Mouse (Mus musculus) c-Kit-positive CD71-positive TER-119-negative erythroid progenitor cells, embryonic 14.5 days (primary cell): ENCODE data around the gene Osr1.

ENCODE experiments used
- DNase-seq: peaks from one replicate; pipeline ENCODE4 v3.0.0-alpha.2; 2013; ENCODE audit warnings: low read depth

Osr1 gene

DNA sequence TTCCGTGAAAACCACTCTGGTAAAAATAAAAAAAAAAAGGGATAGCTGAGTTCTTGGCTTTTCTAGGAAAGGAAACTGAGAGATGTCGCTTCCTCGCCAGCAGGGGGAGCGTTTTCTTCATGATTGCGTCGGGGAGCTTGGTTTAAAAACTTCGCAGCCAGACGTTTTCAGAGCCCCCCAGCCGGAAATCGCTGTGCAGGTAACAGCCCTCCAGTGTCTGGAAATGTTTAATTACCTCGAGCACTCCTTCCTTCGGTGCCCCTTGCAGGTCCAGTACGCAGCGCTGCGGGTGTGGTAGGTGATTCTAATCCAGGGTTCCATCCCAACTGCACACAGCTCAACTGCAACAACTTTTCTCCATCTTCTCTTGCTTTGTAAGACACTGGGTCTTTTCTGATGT, at the start of gene Osr1:
Osr1 (plus strand) TSS at position 146 of the 400 bp plus-strand sequence.
- peak; percentile 15 for DNase-seq

DNA sequence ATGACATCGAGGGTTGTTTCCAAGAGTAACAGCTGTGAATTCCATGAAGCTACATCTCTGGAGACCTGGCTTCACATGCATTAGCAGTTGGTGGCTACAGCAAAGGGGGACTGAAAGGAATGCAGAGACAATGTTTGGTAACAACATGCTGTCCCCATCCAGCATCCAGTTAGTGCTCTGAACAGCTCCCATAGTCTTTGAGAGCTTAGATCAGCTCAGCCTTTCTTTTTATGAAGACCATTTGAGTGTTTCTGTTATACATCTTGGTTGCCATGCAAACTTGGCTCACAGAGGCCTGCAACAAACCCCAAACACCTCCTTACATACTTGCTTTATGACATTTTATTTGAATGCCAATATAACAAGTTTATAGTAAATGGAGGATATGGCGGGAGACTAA, 19.6 kb upstream of the Osr1 start:
- DNase-seq, result no peak

DNA sequence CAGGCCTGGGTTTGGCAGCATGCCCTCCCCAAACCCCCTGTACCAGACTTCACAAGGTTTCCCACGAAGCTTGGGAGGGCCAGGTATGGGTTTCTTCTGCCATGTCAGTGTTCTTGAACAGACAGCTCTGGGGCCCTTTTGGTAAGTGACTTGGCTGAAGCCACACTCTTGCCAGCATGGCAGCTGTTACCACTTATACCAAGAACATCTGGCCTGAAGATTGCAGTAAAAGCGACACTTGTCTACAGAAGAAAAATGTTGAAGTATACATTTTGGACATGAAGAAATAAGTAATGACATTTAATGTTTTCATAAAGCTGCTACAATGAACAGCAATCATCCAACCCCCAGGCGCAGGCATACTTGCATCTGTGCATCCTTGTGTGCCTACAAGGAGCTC, 5.0 kb upstream of the Osr1 start:
- no peak for DNase-seq

DNA sequence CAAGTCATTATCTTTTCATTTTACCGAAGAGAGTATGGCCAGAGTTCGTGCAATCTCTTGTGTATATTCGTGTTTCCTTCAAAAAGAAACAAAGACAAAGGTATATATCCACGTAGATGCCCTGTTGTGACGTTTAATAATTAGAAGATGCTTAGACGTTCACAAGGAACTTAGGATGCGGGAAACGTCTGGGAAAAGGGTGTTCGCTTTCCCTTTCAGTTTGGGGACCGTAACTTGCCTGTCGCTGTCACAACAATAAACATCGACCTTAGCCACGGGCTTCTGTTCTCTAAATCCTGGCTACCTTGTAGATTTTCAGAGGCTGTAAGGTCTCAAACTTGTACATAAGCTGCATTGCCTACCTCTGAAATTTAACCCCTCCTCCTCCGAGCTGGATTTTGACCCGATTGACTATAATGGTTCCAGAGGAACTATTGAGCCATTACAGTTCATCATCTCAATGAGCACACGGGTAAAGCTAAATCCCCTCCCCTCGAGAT, 630 bp downstream of the Osr1 start:
- DNase-seq, result no peak

DNA sequence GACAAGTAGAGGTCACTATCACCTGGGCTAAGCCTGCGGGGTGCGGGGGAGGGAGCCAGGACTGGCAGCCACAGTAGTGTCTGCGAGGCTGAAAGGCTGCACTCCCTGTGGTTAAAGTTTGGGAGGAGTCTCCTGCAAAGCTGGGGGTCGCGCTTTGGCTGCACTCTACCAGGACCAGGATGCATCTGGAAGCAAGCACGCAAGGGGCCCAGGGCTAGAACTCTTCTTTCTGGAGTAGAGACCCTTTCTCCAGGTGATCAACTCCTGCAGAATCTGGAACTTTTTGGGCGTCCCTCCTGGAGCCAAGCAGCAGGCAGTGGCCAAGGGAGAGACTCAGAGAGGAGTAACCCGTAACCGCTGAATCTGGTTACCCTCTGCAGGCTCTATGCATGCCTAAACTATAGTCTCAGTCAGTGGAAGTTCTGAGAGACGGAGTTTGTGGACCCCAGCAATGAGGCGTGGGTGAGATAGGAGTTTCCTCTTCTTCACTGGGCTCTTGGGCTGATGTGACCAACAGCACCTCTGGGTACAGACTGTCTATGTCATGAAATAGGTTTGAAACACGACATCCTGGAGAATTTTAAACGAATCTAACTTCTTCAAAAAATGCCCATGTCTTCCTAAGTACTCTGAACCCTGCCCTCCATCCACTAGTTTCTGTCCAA, 1.5 kb downstream of the Osr1 start:
- DNase-seq, result no peak

DNA sequence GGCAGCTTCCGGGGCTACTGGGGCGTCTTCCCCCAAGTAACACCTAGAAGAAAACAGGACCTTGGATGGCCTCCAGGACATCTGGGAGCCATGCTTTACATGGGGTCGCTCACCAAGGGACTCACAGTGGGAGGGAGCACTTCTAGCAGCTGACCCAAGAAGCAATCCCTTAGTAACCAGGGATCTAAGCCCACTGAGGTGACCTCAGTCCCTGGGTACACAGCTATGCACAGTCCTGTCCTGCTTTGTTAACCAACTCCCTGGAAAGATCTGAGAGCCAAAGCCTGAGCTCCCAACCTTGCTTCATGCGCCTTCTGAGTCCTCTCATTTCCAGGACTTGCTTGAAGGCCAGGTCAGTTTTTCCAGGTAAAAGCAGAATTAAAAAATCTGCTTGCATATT, 2.1 kb downstream of the Osr1 start:
- no peak for DNase-seq

DNA sequence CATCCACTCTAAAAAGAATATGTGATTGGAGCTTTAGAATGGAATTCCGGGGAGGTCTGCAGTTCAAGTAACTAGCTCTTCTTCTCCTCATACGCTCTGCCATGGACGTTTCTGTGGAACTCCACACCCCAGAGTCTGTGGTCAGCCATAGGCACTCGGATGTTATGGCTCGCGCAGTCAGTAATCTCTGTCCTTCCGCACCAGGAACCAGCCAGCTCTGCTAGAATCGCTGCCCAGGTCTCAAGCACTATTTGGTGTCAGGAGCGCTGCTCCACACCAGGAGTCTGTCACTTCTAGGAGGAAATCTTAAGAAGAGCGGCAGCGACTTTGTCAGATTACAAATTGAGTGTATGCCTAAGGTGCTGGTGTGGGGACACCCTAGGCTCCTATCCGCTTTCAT, 3.8 kb downstream of the Osr1 start:
- DNase-seq, result no peak

DNA sequence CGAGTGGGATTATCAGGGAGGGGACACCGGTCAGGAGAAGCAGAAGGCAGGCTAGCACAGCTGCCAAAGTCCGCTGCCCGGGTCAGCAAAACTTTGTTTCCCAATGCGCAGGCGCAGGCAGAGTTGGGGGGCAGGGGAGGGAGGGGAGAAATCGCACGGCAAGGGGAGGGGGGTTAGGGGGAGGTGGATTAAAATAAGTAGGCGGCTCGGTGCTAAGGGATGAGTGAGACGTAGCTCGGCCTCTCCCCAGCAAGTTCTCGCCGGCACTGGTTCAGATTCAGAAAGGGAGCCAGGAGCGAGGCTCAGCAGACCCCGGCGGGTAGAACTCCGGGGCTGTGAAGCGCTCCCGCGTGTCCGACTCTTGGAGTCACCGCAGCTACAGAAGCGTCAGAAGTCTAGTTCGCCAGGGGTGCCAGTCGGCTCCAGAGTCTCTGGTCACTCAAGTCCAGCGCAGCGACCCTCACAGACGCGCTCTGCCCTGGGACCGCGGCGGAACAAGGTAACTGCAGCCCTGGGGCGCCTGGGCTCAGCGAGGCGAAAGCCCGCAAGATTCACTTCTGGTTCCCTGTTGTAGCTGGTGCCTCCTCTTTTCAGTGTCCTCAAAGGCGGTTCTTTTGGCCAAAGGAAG, 4.4 kb downstream of the Osr1 start:
- DNase-seq, result no peak

DNA sequence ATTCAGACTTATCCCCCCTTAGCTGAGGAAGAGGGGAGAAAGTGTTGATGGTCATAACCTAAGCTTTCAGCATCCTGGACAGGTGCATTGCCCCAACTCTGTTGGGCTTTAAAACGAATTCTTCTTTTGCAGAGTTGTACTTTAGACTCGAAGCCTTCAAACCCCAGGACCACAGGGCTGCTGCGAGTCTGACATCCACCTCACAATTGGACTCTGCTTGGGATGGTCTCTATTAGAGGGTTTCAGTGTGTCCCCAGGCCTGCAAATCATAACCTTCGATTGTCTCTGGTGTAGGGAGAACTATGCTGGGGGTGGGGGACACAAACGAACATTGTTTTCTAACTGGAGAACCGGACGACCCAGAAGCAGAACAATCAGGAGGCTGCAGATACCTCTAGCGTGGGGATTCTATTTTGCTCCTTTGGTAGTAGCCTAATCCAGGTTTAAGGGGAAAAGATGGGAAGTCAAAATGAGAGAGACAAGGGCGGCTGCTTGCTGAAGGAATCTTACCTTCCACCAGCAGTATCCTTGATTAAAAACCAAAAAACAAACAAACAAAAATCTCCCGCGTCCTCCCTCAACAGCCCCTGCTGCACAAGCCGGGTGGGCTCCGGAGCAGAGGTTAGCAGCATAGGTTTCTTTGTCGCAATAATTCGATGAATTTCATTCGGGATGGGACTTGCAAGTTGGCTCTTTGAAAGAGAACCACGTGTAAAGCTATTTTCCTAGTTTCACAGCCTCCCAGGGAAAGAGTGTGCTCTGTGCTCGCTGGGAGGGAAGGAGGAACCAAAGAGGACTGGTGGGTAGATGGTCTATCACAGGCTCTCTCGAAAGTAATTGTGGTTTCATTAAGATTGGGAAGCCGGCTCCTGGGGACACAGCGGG, 5.5 kb downstream of the Osr1 start:
- DNase-seq, result no peak

DNA sequence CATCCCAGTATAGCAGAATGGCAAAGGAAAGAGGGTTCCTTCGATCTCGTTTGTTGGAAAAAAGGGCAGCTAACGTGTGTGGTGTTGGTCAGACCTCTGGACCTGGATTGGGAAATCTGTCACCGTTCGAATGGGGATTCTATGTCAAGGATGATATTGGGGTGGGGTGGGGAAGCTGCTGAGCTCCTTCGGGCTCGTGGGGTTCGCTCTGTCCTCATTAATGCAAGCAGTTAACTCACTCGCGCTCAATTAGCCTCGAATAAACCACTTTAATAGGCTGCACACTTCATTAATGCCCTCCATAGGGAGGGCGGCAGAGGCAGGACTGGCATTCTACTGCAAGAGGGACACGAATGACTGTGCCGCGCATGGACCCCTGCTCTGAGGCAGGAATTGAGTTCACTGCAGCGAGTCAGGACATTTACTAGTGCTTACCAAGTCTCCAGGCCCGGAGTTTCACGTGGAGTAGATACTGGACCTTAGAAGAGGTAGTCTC, 6.2 kb downstream of the Osr1 start:
- no peak for DNase-seq

DNA sequence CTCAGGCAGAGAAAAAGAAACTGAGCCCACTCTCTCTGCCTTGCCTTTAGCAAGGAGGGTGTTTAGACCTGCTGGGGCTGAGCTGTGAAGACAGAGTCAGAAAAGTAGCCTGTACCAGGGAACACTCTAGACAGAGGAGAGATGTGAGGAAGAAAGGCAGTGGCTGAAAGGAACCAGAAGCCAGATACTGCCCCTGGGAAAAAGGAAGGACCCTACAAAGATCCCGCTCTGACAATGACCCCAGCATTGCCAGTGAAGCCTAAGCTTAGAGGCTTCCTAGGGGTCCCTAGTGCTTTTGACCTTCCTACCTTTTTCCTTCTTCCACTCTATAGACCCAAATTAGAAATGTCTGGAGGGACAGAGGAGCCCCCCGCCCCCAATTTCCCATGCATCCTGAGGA, 7.7 kb downstream of the Osr1 start:
- no peak for DNase-seq

DNA sequence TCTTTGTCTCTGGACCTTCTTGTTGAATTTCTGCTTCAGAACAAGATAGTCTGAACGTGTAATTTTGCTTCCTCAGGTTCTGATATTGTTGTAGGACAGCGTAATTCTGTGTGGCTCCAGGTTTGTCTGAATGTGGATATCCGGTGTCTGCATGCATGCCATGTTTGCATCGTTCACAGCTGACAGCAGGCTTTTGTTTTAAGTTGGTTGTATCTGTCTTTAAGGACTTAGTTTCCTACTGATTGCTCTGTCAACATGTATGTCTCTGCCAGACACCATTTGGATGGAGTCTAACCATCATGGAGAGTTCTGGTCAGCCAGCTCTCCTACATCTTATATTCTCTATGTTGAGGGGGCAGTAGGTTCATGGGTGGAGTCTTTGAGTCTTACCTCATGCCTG, 8.7 kb downstream of the Osr1 start:
- no peak for DNase-seq

DNA sequence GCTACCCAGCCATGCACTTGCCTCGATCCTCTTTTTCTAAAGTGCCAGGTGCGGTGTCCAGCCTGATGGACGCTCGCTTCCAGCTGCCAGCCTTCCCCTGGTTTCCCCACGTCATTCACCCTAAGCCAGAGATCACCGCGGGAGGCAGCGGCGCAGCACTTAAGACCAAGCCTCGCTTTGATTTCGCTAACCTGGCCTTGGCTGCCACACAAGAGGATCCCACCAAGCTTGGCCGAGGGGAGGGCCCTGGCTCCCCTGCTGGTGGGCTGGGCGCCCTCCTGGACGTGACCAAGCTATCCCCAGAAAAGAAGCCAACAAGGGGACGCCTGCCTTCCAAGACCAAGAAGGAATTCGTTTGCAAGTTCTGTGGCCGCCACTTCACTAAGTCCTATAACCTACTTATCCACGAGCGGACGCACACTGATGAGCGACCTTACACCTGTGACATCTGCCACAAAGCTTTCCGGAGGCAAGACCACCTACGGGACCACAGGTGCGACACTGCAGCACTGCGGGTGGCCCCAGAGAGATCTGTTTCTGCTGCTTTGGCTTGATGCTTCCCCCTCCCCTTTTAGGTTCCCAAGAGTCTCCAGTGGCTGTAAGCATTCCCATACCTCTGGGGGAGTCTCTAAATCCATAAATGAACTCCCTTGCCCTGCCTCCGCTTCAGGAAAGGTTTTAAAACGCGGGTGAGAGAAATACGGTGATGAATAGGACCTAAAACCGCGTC, 9.6 kb downstream of the Osr1 start:
- DNase-seq, result no peak

DNA sequence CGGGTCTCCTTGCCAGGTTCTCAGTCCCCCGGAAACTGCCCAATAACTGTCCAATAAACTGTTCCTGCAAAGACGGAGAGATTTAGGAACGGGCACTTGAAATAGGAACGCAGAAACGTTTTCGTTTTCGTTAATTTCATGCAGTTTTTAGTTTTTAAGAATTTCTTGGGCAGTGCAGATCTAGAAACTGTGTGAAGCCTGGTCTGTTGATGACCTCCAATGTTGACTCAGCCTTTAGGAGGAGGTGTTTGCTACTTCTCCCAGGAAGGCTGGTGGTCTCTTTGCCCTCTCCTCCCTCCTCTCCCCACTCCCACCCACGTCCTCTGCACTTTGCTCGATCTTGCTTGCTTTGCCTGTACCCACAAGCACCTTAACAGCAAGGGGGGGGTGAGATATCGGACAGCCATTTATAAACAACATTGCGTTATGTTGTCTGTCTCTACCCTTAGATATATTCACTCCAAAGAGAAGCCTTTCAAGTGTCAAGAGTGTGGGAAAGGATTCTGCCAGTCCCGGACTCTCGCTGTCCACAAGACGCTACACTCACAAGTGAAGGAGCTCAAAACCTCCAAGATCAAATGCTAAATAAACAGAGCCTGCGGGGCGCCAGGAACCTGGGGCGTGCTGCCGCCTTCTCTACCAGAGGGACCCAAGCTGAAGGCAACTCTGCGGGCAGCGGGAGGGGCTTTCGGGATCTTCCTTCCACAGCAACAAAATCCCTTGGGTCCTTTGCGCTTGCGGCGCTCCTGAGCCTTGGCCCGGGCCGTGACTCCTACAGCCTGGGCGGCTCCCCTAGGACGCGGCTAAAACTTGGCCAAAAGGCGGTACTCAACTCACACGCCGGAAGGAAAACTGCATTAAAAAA, 10.4 kb downstream of the Osr1 start:
- no peak for DNase-seq

DNA sequence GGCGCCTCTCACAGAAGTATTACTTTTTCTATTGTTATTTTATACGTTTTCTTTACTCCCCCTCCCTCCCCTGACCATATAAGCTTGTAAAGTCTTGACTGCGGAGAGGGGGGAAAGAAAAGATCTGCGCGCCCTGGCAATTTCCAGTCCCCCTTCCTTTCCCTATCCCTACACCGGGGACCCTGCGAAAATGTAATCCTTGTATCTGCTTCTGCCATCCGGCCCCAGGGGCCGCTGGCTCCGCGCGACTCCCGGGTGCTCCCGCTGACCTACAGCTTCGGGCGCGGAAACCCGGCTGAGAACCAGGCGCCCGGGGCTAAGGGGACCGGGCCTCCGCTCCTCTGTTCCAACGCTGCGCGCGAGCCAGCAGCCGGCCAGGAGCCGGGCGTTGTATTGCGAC, 11.1 kb downstream of the Osr1 start:
- DNase-seq, result no peak

DNA sequence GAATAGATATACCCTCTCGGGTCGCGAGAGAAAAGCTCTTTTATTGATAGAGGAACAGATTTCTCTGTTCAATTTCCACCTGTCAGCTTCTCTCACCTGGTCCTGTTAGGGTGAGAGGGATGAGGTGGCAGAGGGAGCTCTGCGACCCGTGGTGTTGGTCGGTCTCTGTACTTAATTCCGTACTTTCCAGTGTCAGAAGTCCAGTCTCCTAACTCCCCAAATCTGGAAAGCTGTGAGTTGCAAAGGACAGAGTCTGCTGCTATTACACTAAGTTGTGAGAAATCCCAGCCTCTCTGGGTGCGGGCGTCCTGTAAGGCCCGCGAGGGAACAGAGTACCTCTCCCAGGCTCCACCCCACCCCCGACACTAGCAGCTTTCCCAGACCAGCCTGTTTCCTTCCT, 11.6 kb downstream of the Osr1 start:
- no peak for DNase-seq

DNA sequence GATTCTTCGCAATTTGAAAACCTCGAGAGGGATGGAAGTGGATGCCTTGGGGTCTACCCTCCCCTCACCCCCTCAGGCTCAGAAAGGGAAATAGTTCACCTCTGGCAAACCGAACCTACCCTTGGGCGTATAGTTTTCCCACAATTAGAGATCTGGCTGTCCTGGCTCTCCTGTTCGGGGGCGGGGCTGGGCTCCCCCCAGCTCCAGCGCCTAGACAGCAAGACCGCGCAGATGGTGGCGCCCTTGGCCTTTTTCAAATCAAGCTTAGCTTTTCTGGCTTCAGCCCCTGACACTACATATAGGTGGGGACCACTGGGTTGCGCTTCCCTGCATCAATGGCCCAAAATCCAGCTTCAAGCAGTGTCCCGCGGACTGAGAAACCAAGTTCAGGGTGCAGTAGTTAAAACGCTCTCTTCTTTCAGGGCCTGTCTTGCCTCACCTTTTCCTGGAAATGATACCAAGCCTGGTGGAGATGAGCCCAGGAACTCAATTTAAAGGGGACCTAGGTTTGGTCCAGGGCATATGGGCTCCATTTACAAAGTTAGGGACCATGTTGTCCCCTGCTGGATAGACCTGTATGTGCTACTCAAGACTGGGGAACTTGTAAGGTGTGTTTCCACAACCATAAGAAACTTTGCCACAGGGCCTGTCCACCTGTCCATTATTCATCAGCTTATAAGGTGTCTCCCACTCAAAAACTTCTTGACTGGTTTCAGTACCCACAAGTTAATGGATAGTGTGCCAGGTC, 12.5 kb downstream of the Osr1 start:
- DNase-seq, result no peak

DNA sequence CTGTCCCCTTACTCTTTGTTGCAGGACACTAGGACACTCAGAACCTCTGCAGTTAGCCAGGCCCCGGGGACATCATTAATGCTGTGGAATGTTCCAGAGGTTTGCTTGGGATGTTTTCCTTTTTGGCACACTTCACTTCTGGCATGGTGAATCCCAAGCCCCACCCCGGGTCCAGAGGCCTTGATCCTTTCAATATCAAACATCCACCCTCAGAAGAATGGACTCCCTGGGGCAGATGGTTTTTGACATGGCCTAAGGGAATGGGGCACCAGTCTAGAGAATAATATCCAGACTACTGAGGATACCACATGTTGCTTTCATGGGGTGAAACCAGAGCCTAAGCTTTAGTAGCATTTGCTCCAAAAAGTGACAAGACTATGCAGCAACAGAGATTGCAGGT, 13.5 kb downstream of the Osr1 start:
- DNase-seq, result no peak

DNA sequence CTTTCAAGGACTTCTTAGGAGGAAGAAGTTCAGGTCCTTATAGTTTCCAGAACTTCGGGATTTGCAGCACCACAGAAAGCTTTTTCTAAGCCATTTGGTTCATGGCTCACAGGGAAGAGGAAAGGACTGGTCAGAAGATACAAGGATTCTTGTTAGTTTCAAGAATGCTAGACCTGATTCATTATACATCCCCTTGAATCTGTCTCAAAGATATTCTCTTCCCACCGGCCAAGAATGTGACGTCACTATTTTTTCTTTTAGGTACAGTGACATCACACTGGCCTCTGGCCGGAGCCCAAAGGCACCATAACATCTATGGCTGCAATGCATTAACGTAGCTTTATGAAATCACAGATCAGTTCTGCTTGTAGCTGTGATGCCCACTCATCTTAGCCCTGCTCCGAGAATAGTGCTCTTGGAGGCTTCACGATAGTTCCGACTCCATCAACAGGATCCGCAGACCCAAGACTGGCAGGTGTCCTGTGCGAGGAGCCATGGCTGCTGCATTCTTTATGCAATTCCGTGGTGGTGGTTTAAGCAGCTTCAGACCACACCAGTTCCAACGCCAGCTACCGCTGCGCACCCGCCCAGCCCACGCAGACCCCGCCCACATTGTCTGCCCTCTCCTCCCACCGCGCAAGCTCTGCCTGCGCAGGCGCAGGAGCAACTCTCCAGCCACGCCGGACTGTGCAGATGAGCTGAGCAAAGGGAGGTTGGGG, 14.6 kb downstream of the Osr1 start:
- no peak for DNase-seq

DNA sequence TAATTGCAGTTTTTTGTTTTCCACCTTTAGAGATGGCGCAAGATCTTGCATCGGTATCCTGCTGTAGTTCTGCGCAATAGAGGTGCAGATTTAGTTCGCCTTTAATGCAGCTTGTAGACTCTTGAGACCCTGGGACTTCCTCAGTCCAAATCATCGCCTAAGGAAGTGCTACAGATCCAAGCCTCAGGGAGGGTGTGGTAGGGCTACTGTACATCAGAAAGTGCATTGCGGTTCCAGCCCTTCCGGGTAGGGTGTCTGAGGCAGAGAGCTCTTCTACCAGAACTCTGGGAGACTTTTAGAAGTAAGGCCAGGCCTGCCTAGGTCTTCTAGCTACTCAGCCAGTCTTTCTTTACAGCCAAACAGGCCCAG, 15.2 kb downstream of the Osr1 start:
- no peak for DNase-seq
